Mouse (Mus musculus): Measurements from ENCODE around the gene Cpa4. TPM values are rescaled to one million over a fixed set of nuclear protein-coding genes. Genes with fewer than 3 reads are reported as not detected.

The Cpa4 gene
- polyA plus RNA-seq, 1 experiment: 0.11 TPM

DNA sequence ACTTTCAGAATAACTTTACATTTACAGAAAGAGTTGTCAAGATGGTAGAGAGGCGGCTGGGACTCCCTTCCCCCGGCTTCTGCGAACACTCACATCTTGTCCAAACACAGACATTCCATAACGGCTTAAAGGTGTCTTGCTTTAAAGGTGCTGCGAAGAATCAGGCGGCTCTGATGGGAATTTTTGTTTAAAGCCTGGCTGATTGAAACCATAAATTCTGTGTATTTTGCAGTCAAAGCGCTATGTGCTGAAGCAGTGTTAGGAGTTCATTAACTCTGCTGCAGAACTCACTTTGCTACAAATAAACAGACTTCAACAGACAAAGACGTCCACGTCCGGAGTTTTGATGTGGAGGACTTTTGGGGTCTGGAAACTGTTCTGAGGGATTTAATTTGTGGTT lies 29.9 kb upstream of the Cpa4 start:
- no peaks in the 10 kb centered on the region for H3K36me3 ChIP-seq (ENCODE audit: control insufficient read depth, insufficient read depth, low read length)
- TF ChIP-seq CTCF (IDR thresholded peaks at IDR 0.05; ENCODE audit: borderline replicate concordance, control insufficient read depth, extremely low read depth, insufficient read depth, low read length, poor library complexity): no peak
- no peak for TF ChIP-seq POLR2A (IDR thresholded peaks at IDR 0.05; ENCODE audit: control insufficient read depth, extremely low read depth, insufficient read depth, low read length, poor library complexity)
- 94% methylated on average over 10 of the region's 10 CpGs for WGBS
- DNase-seq: no peak
- no peak overlapping the region for H3K27ac ChIP-seq (ENCODE audit: control insufficient read depth, insufficient read depth, low read length)
- H3K27me3 ChIP-seq (ENCODE audit: control insufficient read depth, insufficient read depth, low read length): no peaks in the 10 kb centered on the region
- no peak overlapping the region for H3K4me3 ChIP-seq (ENCODE audit: control insufficient read depth, insufficient read depth, low read length)
- no peaks in the 10 kb centered on the region for H3K4me1 ChIP-seq (replicated peaks; ENCODE audit: control insufficient read depth, insufficient read depth, low read length)

DNA sequence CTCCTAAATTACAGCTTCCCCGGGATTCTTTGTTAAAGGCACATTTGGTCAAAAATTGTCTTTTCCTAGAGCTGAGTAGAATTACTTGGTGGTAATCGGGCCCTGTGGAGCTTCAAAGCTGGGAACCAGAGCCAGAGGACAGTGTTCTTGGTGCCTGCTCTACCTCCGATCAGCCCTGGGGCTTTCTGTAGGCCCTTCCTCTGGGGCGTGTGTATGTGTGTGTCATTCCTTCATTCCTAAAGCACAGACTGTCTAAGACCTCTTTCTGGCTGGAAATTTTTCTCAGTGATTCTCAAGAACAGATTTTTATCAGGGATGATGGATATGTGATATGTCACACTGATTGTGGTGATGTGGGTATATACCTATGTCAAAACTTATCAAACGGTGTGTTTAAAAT lies 29.4 kb upstream of the Cpa4 start:
- H3K27ac ChIP-seq (ENCODE audit: control insufficient read depth, insufficient read depth, low read length): no peak overlapping the region
- no peaks in the 10 kb centered on the region for H3K36me3 ChIP-seq (ENCODE audit: control insufficient read depth, insufficient read depth, low read length)
- no peak for DNase-seq
- 91% methylated on average over 5 of the region's 5 CpGs for WGBS
- TF ChIP-seq CTCF (IDR thresholded peaks at IDR 0.05; ENCODE audit: borderline replicate concordance, control insufficient read depth, extremely low read depth, insufficient read depth, low read length, poor library complexity): no peak
- no peak for TF ChIP-seq POLR2A (IDR thresholded peaks at IDR 0.05; ENCODE audit: control insufficient read depth, extremely low read depth, insufficient read depth, low read length, poor library complexity)
- H3K4me3 ChIP-seq (ENCODE audit: control insufficient read depth, insufficient read depth, low read length): no peak overlapping the region
- H3K4me1 ChIP-seq (replicated peaks; ENCODE audit: control insufficient read depth, insufficient read depth, low read length): no peaks in the 10 kb centered on the region
- no peaks in the 10 kb centered on the region for H3K27me3 ChIP-seq (ENCODE audit: control insufficient read depth, insufficient read depth, low read length)

DNA sequence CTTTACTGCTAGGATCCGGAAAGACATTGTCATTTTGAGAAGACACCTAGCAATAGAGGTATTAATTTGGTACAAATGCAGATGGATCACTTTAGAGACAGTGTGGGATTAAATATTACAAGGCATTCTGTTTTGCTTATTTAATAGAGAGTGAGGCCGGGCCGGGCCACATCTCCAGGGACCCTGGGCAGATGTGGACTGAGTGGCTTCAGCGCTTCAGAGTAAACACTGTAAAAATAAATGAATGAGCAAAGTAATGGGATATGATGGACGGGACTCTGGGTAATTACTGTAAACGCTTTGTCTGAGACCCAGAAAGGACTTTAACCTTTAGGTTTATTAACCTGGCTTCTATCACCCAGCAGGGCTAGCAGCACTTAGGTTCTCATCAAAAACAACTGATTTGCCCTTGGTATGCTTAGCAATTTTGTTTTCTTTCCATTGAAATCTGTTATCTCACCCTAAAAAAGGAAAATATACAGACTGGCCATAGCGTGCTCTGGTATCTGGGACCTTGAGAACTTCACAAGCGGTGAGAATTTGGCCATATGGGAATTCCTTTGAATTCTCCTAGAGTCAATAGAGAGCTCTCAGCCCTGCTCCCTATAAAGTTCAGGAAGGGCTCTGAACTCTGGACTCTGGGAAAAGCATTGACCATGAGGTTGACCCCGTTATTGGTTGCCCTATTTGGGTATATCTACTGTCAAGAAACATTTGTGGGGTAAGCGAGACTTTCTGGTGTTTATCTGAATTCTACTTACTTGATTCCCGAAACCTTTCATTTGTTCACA lies 27.0 kb upstream of the Cpa4 start, which contains the start of gene Cpa2:
Cpa2 (plus strand) TSS at position 574 of the 791 bp plus-strand sequence.
- TF ChIP-seq CTCF (IDR thresholded peaks at IDR 0.05; ENCODE audit: borderline replicate concordance, control insufficient read depth, extremely low read depth, insufficient read depth, low read length, poor library complexity) (no peak), POLR2A (IDR thresholded peaks at IDR 0.05; ENCODE audit: control insufficient read depth, extremely low read depth, insufficient read depth, low read length, poor library complexity) (no peak)
- no peaks in the 10 kb centered on the region for H3K4me1 ChIP-seq (replicated peaks; ENCODE audit: control insufficient read depth, insufficient read depth, low read length)
- DNase-seq: no peak
- H3K36me3 ChIP-seq (ENCODE audit: control insufficient read depth, insufficient read depth, low read length): no peaks in the 10 kb centered on the region
- H3K4me3 ChIP-seq (ENCODE audit: control insufficient read depth, insufficient read depth, low read length): no peak within 1 kb of the TSS
- no peaks in the 10 kb centered on the region for H3K27me3 ChIP-seq (ENCODE audit: control insufficient read depth, insufficient read depth, low read length)
- WGBS: 95% methylated on average over 11 of the region's 11 CpGs
- H3K27ac ChIP-seq (ENCODE audit: control insufficient read depth, insufficient read depth, low read length): no peak within 1 kb of the TSS

DNA sequence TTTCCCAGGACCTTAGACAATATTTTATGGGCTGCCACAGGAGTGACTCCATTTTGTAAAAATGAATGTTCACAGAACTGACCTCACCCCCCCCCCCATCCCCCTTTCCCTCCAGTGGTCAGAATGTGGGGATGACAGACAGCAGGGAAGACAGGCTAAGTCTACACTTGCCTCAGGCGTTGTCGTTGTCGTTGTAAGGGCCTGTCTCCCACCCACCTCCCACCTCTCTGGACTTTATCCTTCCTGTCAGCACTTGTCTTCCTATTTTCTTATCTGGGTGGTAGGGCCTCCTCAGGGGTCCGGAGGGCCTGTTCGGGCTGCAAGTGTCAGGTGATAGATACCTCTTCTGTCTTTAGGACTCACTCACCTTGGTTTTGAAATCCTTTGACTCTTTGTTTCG lies 25.9 kb upstream of the Cpa4 start:
- Histone ChIP-seq H3K27ac (ENCODE audit: control insufficient read depth, insufficient read depth, low read length) (no peak overlapping the region), H3K4me3 (ENCODE audit: control insufficient read depth, insufficient read depth, low read length) (no peak overlapping the region), H3K27me3 (ENCODE audit: control insufficient read depth, insufficient read depth, low read length) (no peaks in the 10 kb centered on the region), H3K36me3 (ENCODE audit: control insufficient read depth, insufficient read depth, low read length) (no peaks in the 10 kb centered on the region), H3K4me1 (replicated peaks; ENCODE audit: control insufficient read depth, insufficient read depth, low read length) (no peaks in the 10 kb centered on the region; the same call in 1 of the 2 replicates)
- WGBS: 92% methylated on average over 6 of the region's 6 CpGs
- TF ChIP-seq POLR2A (IDR thresholded peaks at IDR 0.05; ENCODE audit: control insufficient read depth, extremely low read depth, insufficient read depth, low read length, poor library complexity) (no peak), CTCF (IDR thresholded peaks at IDR 0.05; ENCODE audit: borderline replicate concordance, control insufficient read depth, extremely low read depth, insufficient read depth, low read length, poor library complexity) (no peak)
- DNase-seq: no peak

DNA sequence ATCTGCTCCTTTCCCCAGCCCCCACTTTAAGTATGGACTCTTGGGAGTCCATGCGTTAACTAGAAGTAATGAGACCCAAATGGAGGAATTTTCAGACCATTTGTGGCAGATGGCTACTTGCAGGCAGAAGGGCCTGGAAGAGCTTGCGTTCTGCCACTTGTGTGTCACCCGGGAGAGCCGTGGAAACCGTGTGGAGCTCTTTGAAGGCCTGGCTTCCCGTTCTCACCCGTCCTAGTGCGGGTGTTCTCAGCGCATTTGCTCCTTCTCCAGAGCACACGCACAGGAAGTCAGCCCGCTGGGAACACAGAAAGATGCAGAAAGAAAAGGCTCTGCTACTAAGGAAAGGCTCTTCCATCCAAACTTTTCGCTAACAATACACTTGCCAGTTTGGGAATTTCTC lies 25.1 kb upstream of the Cpa4 start:
- no peak overlapping the region for H3K27ac ChIP-seq (ENCODE audit: control insufficient read depth, insufficient read depth, low read length)
- H3K27me3 ChIP-seq (ENCODE audit: control insufficient read depth, insufficient read depth, low read length): no peaks in the 10 kb centered on the region
- H3K4me3 ChIP-seq (ENCODE audit: control insufficient read depth, insufficient read depth, low read length): no peak overlapping the region
- WGBS: 93% methylated on average over 12 of the region's 12 CpGs
- TF ChIP-seq POLR2A (IDR thresholded peaks at IDR 0.05; ENCODE audit: control insufficient read depth, extremely low read depth, insufficient read depth, low read length, poor library complexity) (no peak), CTCF (IDR thresholded peaks at IDR 0.05; ENCODE audit: borderline replicate concordance, control insufficient read depth, extremely low read depth, insufficient read depth, low read length, poor library complexity) (no peak)
- no peaks in the 10 kb centered on the region; the same call in 1 of the 2 replicates for H3K4me1 ChIP-seq (replicated peaks; ENCODE audit: control insufficient read depth, insufficient read depth, low read length)
- DNase-seq: no peak
- no peaks in the 10 kb centered on the region for H3K36me3 ChIP-seq (ENCODE audit: control insufficient read depth, insufficient read depth, low read length)

DNA sequence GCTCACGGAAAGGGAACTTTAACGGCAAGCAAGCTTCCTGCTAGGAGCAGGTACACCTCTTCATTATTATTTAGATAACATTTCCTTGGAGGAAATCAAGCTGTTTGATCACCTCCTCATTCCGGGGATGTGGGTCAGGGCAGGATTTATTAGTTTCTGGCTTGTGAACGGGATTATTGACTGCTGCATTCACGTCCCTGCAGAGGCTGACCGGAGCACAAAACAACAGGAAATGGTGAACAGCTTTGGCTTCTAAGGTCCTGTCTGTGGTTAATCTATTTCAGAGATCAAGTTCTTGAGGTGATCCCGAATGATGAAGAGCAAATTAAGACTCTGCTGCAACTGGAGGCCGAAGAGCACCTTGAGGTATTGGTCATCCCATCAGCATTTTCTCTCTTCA lies 24.3 kb upstream of the Cpa4 start:
- 31% methylated on average over 8 of the region's 8 CpGs for WGBS
- no peak for TF ChIP-seq POLR2A (IDR thresholded peaks at IDR 0.05; ENCODE audit: control insufficient read depth, extremely low read depth, insufficient read depth, low read length, poor library complexity)
- Histone ChIP-seq H3K36me3 (ENCODE audit: control insufficient read depth, insufficient read depth, low read length) (no peaks in the 10 kb centered on the region), H3K4me3 (ENCODE audit: control insufficient read depth, insufficient read depth, low read length) (no peak overlapping the region), H3K27me3 (ENCODE audit: control insufficient read depth, insufficient read depth, low read length) (no peaks in the 10 kb centered on the region), H3K4me1 (replicated peaks; ENCODE audit: control insufficient read depth, insufficient read depth, low read length) (no peaks in the 10 kb centered on the region; the same call in 1 of the 2 replicates), H3K27ac (ENCODE audit: control insufficient read depth, insufficient read depth, low read length) (no peak overlapping the region)
- no peak for DNase-seq

Measured in thymus, adult 2 months (tissue).